Mouse (Mus musculus) heart, adult 2 months (tissue): ENCODE results near the gene Rgmb. TPM values are rescaled to one million over a fixed set of nuclear protein-coding genes. Genes with fewer than 3 reads are reported as not detected.
A peak's percentile ranks its signal among the peaks of the same experiment; 100 is the strongest.

Experiments
- DNase-seq, 2 experiments: peaks; one replicate each; pipeline ENCODE4 v3.0.0; 2021
- H3K27ac ChIP-seq: fragments of 200-600 bp; 2 replicates; pipeline ENCODE4 v1.8.1; 2022
- H3K27me3 ChIP-seq: fragments of 200-500 bp; 2 replicates; pipeline ENCODE4 v1.6.1; 2012; ENCODE audit warnings: mild to moderate bottlenecking, low read length, inconsistent platforms, mixed read lengths; ENCODE audit not compliant: control insufficient read depth, insufficient read depth
- H3K36me3 ChIP-seq: fragments of 200-500 bp; 2 replicates; pipeline ENCODE4 v1.6.1; 2012; ENCODE audit warnings: low read length, inconsistent platforms; ENCODE audit not compliant: control insufficient read depth, insufficient read depth
- H3K4me1 ChIP-seq: fragments of 200-500 bp; 2 replicates; pipeline ENCODE4 v1.6.1; 2011; ENCODE audit warnings: low read length; ENCODE audit not compliant: control insufficient read depth, insufficient read depth
- H3K4me3 ChIP-seq: fragments of 200-600 bp; 2 replicates; pipeline ENCODE4 v1.8.1; 2022
- H3K79me2 ChIP-seq: fragments of 200-500 bp; replicated peaks from 2 replicates; pipeline ENCODE4 v1.6.1; 2012; ENCODE audit warnings: mild to moderate bottlenecking, inconsistent platforms, low read length, moderate library complexity, mixed read lengths; ENCODE audit not compliant: control insufficient read depth, insufficient read depth
- H3K9ac ChIP-seq: fragments of 200-500 bp; 2 replicates; pipeline ENCODE4 v1.6.1; 2012; ENCODE audit warnings: low read depth, mild to moderate bottlenecking, control low read depth, inconsistent platforms, low read length, mixed read lengths
- CTCF ChIP-seq: fragments of 200-600 bp; IDR thresholded peaks from 2 replicates; pipeline ENCODE4 v1.8.1; 2022; ENCODE audit warnings: antibody characterized with exemption, mild to moderate bottlenecking, moderate library complexity
- EP300 ChIP-seq: fragments of 200-500 bp; IDR thresholded peaks from 2 replicates; pipeline ENCODE4 v1.6.1; 2011; ENCODE audit warnings: low read depth, low read length, control low read depth; ENCODE audit not compliant: insufficient read depth
- POLR2A ChIP-seq: fragments of 200-500 bp; IDR thresholded peaks from 2 replicates; pipeline ENCODE4 v1.6.1; 2011; ENCODE audit warnings: mild to moderate bottlenecking, low read depth, low read length, control low read depth; ENCODE audit not compliant: insufficient read depth
- WGBS: fragments of 180-500 bp; shearing (Covaris S2); methylation state at CpG from one replicate; pipeline ENCODE4 v1.1.7; 2018; 5-methylcytosine and 5-hydroxymethylcytosine counted together
- intact Hi-C: fragments of 180-260 bp; cut with DNase I; formaldehyde crosslinking; loops from one replicate; pipeline ENCODE4 v1.15.1; 2025
- polyA plus RNA-seq: library from polyadenylated mRNA; depleted of rRNA; stranded (reverse); fragments of >200 nt; gene quantifications from 2 replicates; pipeline ENCODE4 v1.2.3, GENCODE M21; 2012
- total RNA-seq, 2 experiments: library from RNA; stranded (reverse); gene quantifications; 2 replicates each; pipeline ENCODE4 v1.2.3; 2021

Rgmb gene
- total and polyA plus RNA-seq, 3 experiments: 17.2 to 25.5 (median 21.7) TPM

DNA sequence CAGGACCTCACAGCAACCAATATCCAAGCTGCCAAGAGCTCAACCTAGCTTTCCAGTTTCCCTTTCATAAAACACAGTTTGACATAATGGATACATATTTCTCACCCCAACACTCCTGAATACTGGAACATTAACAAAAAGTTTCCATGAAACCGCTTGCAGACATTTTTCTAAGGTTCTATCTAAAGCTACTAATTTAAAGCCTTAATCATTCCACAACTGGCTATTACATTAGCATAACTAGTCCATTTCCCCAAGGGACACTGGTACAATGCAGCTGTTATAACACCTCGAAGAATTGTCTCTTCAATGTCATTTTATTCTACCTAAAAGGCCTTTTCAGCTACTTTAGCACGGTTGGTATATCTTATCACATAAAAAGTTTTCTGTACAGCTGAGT, 6.0 kb downstream of the Rgmb start:
- intact Hi-C loops: loop anchor here (10.0 kb wide), 2 partner anchors 450 to 880 kb away; partner anchors contain the start of genes 1600012H06Rik, Dll1 and Wdr27
- TF ChIP-seq POLR2A (no peak), EP300 (no peak), CTCF (no peak)
- Histone ChIP-seq H3K79me2 (peaks cover 6% of the 10 kb centered on the region), H3K4me1 (peaks cover 9% of the 10 kb centered on the region), H3K27me3 (no peaks in the 10 kb centered on the region), H3K27ac (peak overlapping the region; percentile 88), H3K9ac (peak overlapping the region; percentile 60), H3K36me3 (peaks cover 5% of the 10 kb centered on the region), H3K4me3 (peak overlapping the region; percentile 74)
- DNase-seq: no peak
- 23% methylated on average over 3 of the region's 3 CpGs for WGBS

- Histone ChIP-seq H3K4me3 (peak overlapping the region; percentile 74), H3K79me2 (peaks cover 6% of the 10 kb centered on the region), H3K36me3 (peaks cover 11% of the 10 kb centered on the region), H3K4me1 (peaks cover 13% of the 10 kb centered on the region), H3K27ac (peak overlapping the region; percentile 88), H3K27me3 (no peaks in the 10 kb centered on the region), H3K9ac (peak overlapping the region; percentile 60)
- intact Hi-C loops: loop anchor here (10.0 kb wide), 2 partner anchors 450 to 880 kb away; partner anchors contain the start of genes 1600012H06Rik, Dll1 and Wdr27
- 35% methylated on average over 11 of the region's 11 CpGs for WGBS
- no peak for DNase-seq
- TF ChIP-seq EP300 (no peak), CTCF (no peak), POLR2A (no peak)
Measured at GRCm38 (mm10) chr17:15824337-15824736, 6.5 kb downstream of the Rgmb start.

- Histone ChIP-seq H3K9ac (peak overlapping the region; percentile 8; the same call in 1 of the 2 replicates), H3K4me1 (peaks cover 15% of the 10 kb centered on the region), H3K4me3 (peak overlapping the region; percentile 74), H3K27ac (peak overlapping the region; percentile 88), H3K79me2 (peaks cover 6% of the 10 kb centered on the region), H3K27me3 (no peaks in the 10 kb centered on the region), H3K36me3 (peaks cover 16% of the 10 kb centered on the region)
- no peak for DNase-seq
- intact Hi-C loops: loop anchor here (10.0 kb wide), 2 partner anchors 449 to 879 kb away; partner anchors contain the start of genes 1600012H06Rik, Dll1 and Wdr27
- WGBS: 29% methylated on average over 3 of the region's 3 CpGs
- TF ChIP-seq CTCF: no peak
- no peak for TF ChIP-seq POLR2A
- TF ChIP-seq EP300: no peak
Measured at GRCm38 (mm10) chr17:15823838-15824237, 7.0 kb downstream of the Rgmb start.

DNA sequence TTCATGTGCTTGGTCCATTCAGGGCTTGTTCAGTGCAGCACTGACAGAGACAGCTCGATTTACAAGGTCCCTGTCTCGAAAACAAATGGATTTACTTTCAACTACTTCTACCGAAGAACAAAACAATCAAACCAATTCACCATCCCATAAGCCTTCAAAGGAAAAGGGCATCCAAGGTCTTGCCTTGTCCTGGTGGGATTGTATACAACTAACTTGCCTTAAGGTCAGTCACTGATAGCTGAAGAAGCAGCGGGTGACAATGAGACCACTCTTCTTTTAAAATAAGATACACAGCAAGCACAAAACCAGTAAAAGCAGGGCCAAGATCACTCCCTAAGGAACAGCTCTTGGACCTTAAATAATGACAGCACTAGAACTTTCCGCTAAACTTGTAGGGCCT, 7.6 kb downstream of the Rgmb start:
- Histone ChIP-seq H3K27ac (0 out of 2 replicates have a peak overlapping the region, but pooled peaks have one; percentile 13), H3K79me2 (peaks cover 8% of the 10 kb centered on the region), H3K36me3 (peaks cover 16% of the 10 kb centered on the region), H3K27me3 (no peaks in the 10 kb centered on the region), H3K9ac (peak overlapping the region; percentile 39; the same call in 1 of the 2 replicates), H3K4me1 (peaks cover 15% of the 10 kb centered on the region), H3K4me3 (peak overlapping the region; percentile 74; the same call in 1 of the 2 replicates)
- intact Hi-C loops: loop anchor here (10.0 kb wide), 2 partner anchors 448 to 878 kb away; partner anchors contain the start of genes 1600012H06Rik, Dll1 and Wdr27
- no peak for TF ChIP-seq EP300
- TF ChIP-seq POLR2A: no peak
- no peak for TF ChIP-seq CTCF
- WGBS: 41% methylated on average over 5 of the region's 5 CpGs
- DNase-seq: no peak

DNA sequence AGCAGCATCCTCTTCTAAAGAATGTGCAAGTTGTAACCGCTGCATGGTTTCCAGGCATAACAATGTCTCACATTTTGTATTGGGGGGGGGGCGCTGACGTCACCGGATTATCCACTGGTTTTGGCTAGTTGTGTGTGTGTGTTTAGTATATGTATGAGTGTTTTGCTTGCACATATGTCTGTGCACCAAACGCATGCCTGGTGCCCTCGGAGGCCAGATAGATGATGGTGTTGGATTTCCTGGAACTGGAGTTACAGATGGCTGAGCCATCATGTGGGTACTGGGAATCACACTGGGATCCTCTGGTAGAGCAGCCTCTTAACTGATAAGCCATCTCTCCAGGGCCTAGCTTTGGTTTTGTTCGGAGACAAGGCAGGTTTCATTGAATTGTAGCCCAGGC, 8.5 kb downstream of the Rgmb start:
- Histone ChIP-seq H3K79me2 (peaks cover 10% of the 10 kb centered on the region), H3K4me1 (peaks cover 18% of the 10 kb centered on the region), H3K27ac (no peak overlapping the region; the same call in 1 of the 2 replicates), H3K27me3 (no peaks in the 10 kb centered on the region), H3K36me3 (peaks cover 23% of the 10 kb centered on the region), H3K9ac (no peak overlapping the region), H3K4me3 (no peak overlapping the region)
- 70% methylated on average over 7 of the region's 7 CpGs for WGBS
- DNase-seq: no peak
- TF ChIP-seq POLR2A (no peak), EP300 (no peak), CTCF (no peak)
- intact Hi-C loops: loop anchor here (10.0 kb wide), 2 partner anchors 448 to 878 kb away; partner anchors contain the start of genes 1600012H06Rik, Dll1 and Wdr27

DNA sequence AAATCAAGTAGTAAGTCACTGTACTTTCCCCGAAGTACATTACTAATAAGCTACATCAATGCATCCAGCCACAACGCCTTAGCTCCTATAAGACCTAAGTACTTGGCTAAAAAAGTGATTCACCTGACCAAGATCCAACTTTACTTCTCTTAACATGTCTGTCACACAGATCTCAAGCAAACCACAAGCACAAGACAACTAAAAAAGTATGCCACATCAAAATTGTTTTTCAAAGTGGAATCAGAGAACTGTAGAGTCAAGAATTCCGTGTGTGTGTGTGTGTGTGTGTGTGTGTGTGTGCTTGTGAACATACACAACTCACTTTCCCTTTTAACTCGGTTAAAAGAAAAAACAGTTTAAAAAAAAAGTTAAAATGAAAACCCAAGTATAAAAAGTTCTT, 9.1 kb downstream of the Rgmb start:
- no peak overlapping the region for H3K4me3 ChIP-seq
- WGBS: 89% methylated on average over 4 of the region's 4 CpGs
- TF ChIP-seq POLR2A (no peak), CTCF (no peak), EP300 (no peak)
- no peaks in the 10 kb centered on the region for H3K27me3 ChIP-seq
- no peak for DNase-seq
- peaks cover 19% of the 10 kb centered on the region for H3K4me1 ChIP-seq
- H3K27ac ChIP-seq: no peak overlapping the region
- H3K36me3 ChIP-seq: peaks cover 25% of the 10 kb centered on the region
- no peak overlapping the region for H3K9ac ChIP-seq
- peaks cover 10% of the 10 kb centered on the region for H3K79me2 ChIP-seq
- intact Hi-C loops: loop anchor here (10.0 kb wide), 2 partner anchors 447 to 877 kb away; partner anchors contain the start of genes 1600012H06Rik, Dll1 and Wdr27
